Mouse (Mus musculus) E14TG2a.4 (cell line): ENCODE measurements around the gene Spo11.

Experiments
- CTCF ChIP-seq: conservative IDR thresholded peaks from 2 replicates; pipeline ENCODE4 v1.5.1; 2014; ENCODE audit warnings: low read length
- POU5F1 ChIP-seq: IDR thresholded peaks from 2 replicates; pipeline ENCODE4 v1.6.1; 2014; ENCODE audit warnings: low read length, borderline replicate concordance

GRCm38 (mm10) chr2:172931137-172931898, 46.2 kb upstream of the Spo11 start:
- TF ChIP-seq CTCF = no peak
- no peak for TF ChIP-seq POU5F1
